Mouse (Mus musculus): ENCODE measurements at regions not wholly inside any gene's neighbourhood (a gene's known extent, or its start where the extent isn't known, plus 50 kb on each side); places are given as distances from the start of the nearest gene placed in this dataset.
"Not testable (repeated sequence)": the region's sequence is repeated elsewhere in the genome, so short reads cannot be mapped to it uniquely, and the experiment has no call there.

DNA sequence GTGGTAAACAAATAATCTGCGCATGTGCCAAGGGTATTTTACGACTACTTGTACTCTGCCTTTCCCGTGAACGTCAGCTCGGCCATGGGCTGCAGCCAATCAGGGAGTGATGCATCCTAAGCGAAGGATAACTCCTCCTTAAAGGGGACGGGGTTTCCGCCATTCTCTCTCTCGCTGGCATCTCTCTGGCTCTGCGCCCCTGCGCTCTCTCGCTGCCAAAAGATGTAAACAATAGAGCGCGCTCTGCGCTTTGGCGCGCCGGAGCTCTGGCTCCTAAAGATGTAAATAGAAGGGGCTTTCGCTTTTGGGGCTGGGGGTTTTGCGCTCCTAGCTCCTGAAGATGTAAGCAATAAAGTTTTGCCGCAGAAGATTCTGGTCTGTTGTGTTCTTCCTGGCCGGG lies 173.6 kb downstream of the Dio2 start:
- H3K27me3 ChIP-seq; H3K27ac ChIP-seq (replicated peaks); H3K4me2 ChIP-seq; H3K9me3 ChIP-seq; H3K36me3 ChIP-seq; H3K4me3 ChIP-seq; H3K4me1 ChIP-seq (replicated peaks); H3K9ac ChIP-seq; ATAC-seq (ENCODE audit: low FRiP score, low read depth): not testable (repeated sequence)
- 83% methylated on average over 19 of the region's 22 CpGs for WGBS

GRCm38 (mm10) chr12:90542361-90542760 lies 195.9 kb downstream of the Dio2 start:
- no peak overlapping the region for H3K9ac ChIP-seq

More at GRCm38 (mm10) chr12:90542361-90542760, 195.9 kb downstream of the Dio2 start:
- H3K27me3 ChIP-seq, result no peaks in the 10 kb centered on the region
- no peak overlapping the region for H3K4me2 ChIP-seq
- no peaks in the 10 kb centered on the region for H3K36me3 ChIP-seq
- no peaks in the 10 kb centered on the region for H3K4me1 ChIP-seq (replicated peaks)
- H3K4me3 ChIP-seq, result no peak overlapping the region
- no peaks in the 10 kb centered on the region for H3K9me3 ChIP-seq
- no peak overlapping the region for H3K27ac ChIP-seq (replicated peaks)
- ATAC-seq (ENCODE audit: low FRiP score, low read depth), result no peak
- WGBS, result 89% methylated on average over 5 of the region's 5 CpGs
